Mouse (Mus musculus): ENCODE measurements around the gene Glg1.

DNA sequence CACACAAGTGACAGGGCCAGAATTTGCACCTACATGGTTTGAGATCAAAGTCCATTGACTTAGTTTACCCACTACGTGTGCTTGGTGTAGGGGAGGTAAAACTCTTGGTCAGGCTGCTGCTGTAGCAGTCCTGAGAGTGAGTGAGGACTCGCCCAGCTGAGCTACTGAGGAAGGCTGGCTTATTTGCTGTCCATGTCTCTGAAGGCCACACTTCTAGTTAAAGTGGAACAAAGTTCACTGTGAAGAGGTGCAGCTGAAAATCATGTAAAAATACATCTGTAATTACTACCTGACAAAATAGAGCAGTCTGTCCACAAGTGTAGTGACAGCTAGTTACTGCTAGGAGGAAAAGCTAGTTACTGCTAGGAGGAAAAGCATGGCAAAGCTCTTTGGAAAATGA, 55.7 kb downstream of the Glg1 start:
- TF ChIP-seq CTCF (conservative IDR thresholded peaks at IDR 0.05 in 1 of 2, IDR thresholded peaks at IDR 0.05 in 1 of 2; ENCODE audit: low read depth in 2 of 2, low read length in 2 of 2) = no peak
- TF ChIP-seq USF1 (IDR thresholded peaks at IDR 0.05; ENCODE audit: low read depth, low read length) = no peak
- TF ChIP-seq E2F4 (IDR thresholded peaks at IDR 0.05; ENCODE audit: insufficient replicate concordance, low read depth, low read length) = no peak
- no peak for TF ChIP-seq ZC3H11A (IDR thresholded peaks at IDR 0.05; ENCODE audit: low read depth, low read length)
- TF ChIP-seq POLR2A (IDR thresholded peaks at IDR 0.05; ENCODE audit: low read depth, low read length) = no peak
